Mouse (Mus musculus): Measurements from ENCODE around the gene Pex6.
A peak's percentile ranks its signal among the peaks of the same experiment; 100 is the strongest.
"Not testable (repeated sequence)": the region's sequence is repeated elsewhere in the genome, so short reads cannot be mapped to it uniquely, and the experiment has no call there.

Pex6 gene

DNA sequence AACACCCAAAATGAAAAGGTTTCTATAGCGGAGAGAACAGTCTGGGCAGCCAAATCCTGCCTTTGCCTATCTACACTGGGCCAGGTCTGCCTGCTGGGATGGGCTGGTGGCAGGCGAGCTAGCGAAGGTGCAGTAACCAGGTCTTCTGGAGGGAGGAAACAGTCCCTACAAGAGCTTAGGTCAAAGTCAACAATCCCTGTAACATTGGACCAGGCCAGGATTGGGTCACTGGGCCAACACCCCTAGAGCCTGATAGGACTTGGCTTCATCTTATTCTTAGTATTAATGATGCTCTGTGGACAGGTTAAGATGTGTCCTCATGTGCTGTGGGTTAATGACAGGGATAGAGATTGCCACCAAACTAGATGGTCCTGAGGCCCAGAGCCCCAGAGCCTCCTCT is 22.8 kb downstream of the Pex6 start:
- DNase-seq (ENCODE audit: low read depth, low spot score): no peak

GRCm38 (mm10) chr17:46735287-46735686 is 24.0 kb downstream of the Pex6 start:
- DNase-seq (ENCODE audit: low read depth, low spot score): no peak

- no peak for DNase-seq (ENCODE audit: low read depth, low spot score)
Observed at GRCm38 (mm10) chr17:46736160-46736559, 24.9 kb downstream of the Pex6 start.

DNA sequence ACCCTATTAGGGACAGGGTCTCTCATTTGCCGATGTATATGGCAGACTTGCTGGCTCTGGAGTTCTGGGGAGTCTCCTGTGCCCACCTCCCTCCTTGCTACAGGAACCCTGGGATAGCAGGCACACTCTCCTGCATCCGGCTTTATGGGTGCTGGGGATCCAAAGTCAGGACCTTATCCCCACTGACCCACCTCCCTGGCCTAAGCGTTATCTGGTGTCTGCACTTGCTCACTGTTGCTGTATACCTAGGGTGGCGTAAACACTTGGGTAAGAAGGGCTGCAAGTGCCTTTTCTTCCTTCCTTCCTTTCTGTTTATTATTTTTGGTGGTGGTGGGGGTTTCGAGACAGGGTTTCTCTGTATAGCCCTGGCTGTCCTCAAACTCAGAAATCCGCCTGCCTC is 30.0 kb downstream of the Pex6 start:
- no peak for DNase-seq (ENCODE audit: low read depth, low spot score)

DNA sequence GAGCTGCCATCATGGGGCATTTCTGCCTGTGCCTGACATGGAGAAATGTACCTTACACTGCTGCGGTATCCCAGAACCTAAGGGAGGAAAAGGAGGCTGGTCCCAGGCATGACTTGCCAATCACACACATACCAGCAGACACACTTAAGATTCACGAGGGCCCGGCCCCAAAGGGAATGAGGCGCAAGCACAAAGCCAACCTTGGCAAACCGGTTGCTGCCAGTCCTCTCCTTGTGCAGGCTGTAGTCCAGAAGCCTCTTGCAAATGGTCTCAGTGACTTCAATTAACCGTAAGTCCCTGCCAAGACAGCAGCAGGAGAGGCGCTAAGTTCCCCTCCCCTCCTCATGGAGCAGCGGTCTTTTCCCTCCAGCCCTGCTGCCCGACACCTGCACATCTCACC is 31.7 kb downstream of the Pex6 start:
- DNase-seq (ENCODE audit: low read depth, low spot score): no peak

- no peak for DNase-seq (ENCODE audit: low read depth, low spot score)
Observed at GRCm38 (mm10) chr17:46745506-46745905, 34.2 kb downstream of the Pex6 start.

GRCm38 (mm10) chr17:46747234-46747633 is 36.0 kb downstream of the Pex6 start:
- DNase-seq (ENCODE audit: low read depth, low spot score): no peak

DNA sequence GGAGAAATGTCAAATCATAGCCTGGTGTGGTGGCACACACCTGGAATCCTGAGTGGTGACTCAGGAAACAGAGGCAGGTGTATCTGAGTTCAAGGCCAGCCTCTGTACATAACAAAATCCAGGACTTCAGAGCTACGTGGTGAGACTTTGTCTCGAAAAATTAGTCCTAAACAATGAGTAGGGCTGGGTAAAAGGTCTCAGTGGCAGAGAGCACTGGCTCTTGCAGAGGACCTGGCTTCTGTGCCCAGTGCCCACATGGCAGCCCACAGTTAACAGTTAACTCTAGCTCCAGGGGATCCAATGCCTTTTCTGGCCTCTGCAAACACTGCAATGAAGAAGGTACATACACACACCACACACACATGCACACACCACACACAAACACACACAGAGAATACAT is 36.5 kb downstream of the Pex6 start:
- no peak for DNase-seq (ENCODE audit: low read depth, low spot score)

DNA sequence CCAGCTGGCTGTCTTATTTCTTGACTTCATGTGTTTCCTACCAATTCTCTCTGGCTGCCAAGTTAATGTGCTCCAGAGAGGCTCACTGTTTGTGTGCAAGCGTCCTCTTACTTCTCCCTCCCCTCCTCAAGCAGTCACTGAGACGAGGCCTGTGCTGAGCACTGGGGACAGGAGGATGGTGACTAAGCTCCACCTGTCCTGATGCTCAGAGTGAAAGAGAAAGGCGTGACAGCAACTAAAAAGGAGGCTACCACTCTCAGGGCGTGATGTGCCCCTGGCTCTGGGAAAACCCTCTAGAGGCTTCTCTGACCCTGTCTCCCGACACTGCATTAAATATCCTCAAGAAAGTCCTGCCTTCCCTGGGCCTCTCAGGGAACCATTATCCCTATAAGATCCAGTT is 38.0 kb downstream of the Pex6 start:
- DNase-seq (ENCODE audit: low read depth, low spot score): no peak

- DNase-seq (ENCODE audit: low read depth, low spot score): no peak
Observed at GRCm38 (mm10) chr17:46750580-46750979, 39.3 kb downstream of the Pex6 start.

GRCm38 (mm10) chr17:46751056-46751793 is 40.0 kb downstream of the Pex6 start:
- no peak for DNase-seq (ENCODE audit: low read depth, low spot score)

- DNase-seq (ENCODE audit: low read depth, low spot score): peak; percentile 98
Observed at GRCm38 (mm10) chr17:46751794-46752556, 40.7 kb downstream of the Pex6 start, which contains the start of gene Cnpy3. Cnpy3 (minus strand) TSS chr17:46752214.

- DNase-seq (ENCODE audit: low read depth, low spot score): no peak
Observed at GRCm38 (mm10) chr17:46758753-46759152, 47.5 kb downstream of the Pex6 start.

GRCm38 (mm10) chr17:46763544-46763943 is 52.3 kb downstream of the Pex6 start, which contains the start of gene Ptcra:
Ptcra (minus strand) TSS chr17:46763712.
- no peak for DNase-seq (ENCODE audit: low read depth, low spot score)

DNA sequence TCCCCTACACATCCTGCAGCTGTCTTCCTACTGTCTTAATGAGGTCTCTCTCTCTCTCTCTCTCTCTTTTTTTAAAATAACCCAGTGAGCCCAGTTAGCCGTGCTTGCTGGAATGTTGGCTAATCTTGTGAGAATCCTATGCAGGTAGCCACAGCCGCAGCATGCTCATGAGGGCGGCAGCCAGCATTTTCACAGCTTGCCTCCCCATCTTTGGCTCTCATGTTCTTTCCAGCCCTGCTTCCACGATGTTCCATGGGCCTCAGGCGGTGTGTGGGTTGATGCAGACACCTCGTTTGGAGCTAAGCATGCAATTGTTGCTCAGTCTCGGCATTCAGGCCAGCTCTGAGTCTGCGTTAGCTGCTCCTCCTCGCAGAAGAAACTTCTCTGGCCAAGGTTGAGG is 53.7 kb downstream of the Pex6 start:
- DNase-seq (ENCODE audit: low read depth, low spot score): not testable (repeated sequence)

DNA sequence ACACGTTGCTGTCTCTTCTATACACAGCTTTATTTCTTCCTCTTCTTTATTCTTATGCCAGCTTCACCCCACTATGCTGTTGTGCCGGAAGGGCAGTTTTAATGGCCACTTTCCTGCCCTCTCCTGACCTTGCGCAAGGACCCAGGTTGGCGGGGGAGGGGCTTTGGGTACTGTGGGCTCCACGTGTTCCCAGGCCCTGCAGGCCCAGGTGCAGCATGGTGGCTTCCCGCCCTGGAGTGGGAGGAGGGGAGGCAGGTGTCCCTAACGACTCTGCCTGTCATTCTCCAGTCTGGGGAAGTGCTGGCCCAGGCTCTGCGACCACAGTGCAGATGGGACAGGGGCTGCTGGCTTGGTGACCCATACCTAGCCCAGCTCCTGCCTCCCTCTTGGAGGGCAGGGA is 56.6 kb downstream of the Pex6 start:
- DNase-seq (ENCODE audit: low read depth, low spot score): no peak

DNA sequence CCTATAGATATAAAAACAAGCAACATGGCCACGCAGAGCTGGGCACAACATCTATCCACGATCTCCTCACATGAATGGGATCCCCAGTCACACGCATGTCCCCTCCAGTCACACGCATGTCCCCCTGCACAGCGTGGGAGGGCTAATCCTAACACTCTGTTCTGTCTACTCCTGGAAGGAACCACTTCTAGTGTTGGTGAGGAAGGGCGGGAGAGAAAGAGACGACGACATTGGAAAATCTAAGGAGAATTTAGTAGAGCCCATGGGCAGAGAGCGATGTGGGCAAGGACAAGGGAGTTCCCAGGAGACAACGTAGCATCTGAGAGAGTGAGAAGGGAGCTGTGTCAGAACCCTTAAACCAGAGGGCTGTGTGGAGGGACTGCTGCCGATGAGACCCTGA is 59.3 kb downstream of the Pex6 start:
- no peak for DNase-seq (ENCODE audit: low read depth, low spot score)

GRCm38 (mm10) chr17:46771025-46771424 is 59.8 kb downstream of the Pex6 start:
- DNase-seq (ENCODE audit: low read depth, low spot score): no peak

DNA sequence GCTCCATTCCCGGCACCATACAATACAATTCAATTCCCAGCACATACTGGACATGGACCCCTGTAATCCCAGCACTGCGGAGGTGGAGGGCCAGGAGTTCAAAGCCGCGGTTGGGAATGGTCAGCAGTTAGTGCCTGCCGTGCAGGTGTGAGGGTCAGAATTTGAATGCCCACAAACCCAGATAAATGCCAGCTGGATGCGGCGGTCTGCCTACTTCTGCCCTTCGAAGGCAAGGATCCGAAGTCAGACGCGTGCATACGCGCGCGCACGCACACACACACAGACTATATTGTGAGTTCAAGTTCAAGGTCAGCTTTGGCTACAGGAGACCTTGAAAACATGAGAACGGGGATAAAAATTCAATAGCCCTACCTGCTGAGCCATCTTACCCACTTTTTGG is 60.4 kb downstream of the Pex6 start:
- no peak for DNase-seq (ENCODE audit: low read depth, low spot score)

DNA sequence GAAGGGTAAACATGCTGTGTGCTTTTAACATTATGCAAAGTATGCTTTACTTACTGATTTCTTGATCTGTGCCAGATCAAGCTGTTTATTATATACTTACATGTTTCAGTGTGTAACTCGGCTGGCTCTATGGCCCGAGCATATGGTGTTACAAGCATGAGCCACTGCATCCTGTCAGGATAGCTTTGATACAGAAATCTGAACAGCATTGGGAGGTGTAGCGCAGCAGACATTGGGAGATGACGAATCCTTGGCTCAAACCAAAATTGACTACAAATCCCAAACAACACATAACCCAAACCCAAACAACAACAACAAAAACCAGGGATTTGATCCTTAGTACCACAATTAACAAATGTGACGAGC is 60.8 kb downstream of the Pex6 start:
- no peak for DNase-seq (ENCODE audit: low read depth, low spot score)

- DNase-seq (ENCODE audit: low read depth, low spot score): peak; percentile 74
Observed at GRCm38 (mm10) chr17:46772404-46773277, 61.4 kb downstream of the Pex6 start, which contains the start of gene 2310039H08Rik. 2310039H08Rik (plus strand) TSS chr17:46772635.
